Mouse (Mus musculus): ENCODE results near the gene Arhgef28.
"Not testable (repeated sequence)": the region's sequence is repeated elsewhere in the genome, so short reads cannot be mapped to it uniquely, and the experiment has no call there.

Gene Arhgef28

DNA sequence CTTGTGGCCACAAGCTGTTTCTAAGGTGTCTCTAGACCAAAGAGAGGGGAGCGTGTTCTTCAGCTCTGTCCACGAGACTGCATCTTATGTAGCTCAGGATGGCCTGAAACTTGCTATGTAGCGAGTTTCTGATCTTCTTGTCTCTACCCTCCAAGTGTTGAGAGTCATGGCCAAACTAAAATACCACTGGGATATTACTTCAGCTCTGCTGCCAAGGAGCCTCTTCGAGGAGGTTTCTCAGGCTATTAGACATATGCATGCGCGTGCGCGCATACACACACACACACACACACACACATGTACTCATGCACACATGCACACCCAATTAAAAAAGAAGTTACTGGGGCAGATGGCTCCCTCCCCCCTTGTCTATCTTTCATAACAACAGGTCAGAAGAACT, 187.4 kb downstream of the Arhgef28 start:
- DNase-seq (ENCODE audit: extremely low read depth, insufficient read length, low spot score), result not testable (repeated sequence)

DNA sequence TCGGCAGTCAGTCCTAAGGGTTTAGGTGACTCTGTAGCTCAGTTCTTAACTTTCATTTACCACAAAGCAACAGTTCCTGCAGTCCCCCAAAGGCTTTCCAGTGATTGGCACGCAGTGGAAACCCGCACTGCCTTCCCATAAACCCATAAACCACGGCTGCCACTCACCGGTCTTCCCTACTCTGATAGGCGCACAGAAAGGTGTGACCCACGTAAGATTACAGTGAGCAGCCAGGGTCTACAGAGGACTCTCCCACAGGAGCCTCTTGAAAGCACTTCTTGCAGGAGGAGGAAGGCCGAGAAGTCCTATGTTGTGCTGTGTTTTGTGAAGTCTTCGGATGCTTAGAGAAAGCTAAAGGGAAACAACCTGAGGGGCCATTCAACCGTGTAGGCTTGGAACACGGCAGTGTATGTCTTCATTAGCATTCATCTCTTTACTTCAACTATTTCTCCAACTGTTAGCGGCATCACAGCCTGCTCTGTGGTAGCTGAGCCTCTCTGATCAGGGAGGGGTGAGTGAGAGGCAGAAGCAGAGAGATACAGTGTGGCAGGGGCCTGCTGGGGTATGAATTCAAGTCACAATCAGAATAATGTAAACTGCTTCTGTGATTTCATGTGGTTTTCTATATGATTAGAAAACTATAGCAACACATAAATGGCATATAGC, 189.2 kb downstream of the Arhgef28 start:
- DNase-seq (ENCODE audit: extremely low read depth, insufficient read length, low spot score), result no peak

DNA sequence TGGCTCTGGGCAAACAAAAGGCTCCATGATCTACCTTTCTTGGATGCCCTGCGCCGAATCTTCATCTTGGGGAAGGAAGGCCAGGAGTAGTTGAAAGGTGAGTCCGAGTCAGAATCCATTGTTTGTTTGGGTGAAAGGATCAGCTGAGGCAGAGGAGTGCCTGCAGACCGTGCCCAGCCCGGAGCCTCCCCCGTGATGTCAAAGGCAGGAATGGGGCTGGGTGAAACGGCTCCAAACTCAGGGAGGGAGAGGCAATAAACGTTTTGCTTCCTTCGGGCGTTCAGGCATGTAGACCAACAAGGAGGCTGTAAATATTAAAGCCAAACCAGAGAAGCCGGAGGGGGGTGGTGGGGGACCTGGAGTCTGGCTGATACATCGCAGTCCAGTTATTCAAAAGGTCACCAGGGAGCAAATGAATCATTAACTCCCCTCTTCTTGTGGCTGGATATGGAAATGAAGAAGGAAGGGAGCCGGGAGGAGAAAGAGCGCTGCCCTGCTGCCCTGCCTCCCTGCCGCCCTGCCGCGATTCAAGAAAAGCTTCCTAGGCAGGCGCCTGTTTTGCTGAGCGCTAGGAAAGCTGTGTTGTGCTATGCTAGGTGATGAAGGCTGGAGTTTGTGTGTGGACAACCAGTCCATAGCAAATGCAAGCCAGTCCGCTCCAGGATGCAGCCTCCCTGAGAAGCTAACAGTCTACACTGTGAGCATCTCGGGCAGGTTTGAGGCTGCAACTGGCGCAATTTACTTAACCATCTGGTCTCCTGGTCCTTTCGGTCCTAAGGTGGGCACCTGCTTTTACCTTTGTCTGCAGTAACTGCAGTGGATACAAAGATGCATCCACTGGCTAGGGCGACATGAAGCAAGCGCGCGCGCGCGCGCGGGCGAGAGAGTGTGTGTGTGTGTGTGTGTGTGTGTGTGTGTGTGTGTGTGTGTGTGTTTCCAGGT, 190.0 kb downstream of the Arhgef28 start:
- no peak for DNase-seq (ENCODE audit: extremely low read depth, insufficient read length, low spot score)

DNA sequence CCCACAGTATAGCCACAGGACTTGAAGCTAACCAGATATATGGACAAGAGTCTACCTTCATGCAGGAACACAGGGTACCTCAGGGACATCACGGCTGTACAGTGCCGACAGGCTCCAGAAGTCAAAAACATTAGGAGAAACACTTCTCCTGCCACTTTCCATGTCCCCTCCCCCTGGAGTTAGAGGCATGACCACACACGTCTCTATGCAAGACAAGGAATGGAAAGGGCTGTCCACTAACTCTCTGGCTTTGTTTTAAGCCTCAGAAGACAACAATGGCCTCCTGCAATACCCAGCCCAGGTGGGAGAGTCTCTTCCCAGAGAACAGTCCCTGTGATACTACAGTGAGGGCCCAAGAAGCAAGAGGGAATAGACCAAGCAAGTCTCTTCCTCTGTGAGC, 191.3 kb downstream of the Arhgef28 start:
- no peak for DNase-seq (ENCODE audit: extremely low read depth, insufficient read length, low spot score)

DNA sequence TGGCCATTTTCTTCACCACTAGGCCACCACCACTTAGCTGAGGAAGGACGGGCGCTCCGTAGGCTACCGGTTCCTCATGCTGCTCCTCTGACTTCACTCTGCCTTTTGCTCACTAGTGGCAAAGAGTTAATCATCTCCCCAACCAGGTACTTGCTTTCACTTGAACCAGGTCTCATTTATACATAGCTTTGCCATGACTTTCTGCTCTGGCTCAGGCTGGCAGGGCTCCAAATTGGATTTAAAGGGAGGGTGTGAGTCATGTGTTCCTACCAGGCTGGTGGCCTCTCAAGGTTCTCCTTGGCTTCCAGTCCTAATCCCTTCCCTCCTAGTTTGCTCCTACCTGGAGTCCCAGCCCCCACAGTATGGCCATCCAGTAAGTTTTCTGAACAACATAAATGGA, 192.5 kb downstream of the Arhgef28 start:
- DNase-seq (ENCODE audit: extremely low read depth, insufficient read length, low spot score), result peak; percentile 59

DNA sequence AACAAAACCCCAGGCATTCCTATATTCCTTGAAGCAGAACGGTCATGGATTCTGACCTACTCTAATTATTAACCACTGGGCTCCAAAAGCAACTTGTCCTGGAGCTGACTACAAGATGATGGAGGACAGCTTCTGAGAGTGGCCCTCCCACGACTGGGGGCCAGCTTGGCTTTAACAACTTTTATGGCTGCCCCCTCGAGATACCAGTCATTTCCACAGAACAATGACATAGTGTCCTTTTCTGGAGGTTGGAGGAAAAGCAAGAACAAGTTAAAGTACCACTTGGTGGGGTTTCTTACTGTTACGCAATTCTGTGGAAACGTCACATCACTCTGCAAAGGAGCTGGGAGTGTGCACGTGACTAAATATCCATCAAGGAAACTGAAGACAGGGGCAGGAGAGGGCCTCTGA, 194.3 kb downstream of the Arhgef28 start:
- no peak for DNase-seq (ENCODE audit: extremely low read depth, insufficient read length, low spot score)

DNA sequence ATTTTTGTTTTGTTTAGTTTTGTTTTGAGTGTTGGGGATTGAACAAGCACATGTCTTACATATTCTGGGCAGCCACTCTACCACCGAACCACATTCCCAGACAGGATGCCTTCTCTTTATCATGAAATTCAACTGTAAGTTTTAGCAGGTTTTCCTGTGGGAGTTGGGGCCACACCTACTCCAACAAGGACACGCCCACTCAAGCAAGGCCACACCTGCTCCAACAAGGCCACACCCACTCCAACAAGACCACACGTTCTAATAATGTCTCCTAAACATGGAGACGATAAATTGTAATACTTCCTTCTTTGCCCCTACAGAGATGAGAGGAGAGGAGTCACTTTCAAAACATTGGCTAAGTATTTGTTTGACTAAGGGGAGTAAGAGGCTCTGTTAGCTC, 197.2 kb downstream of the Arhgef28 start:
- no peak for DNase-seq (ENCODE audit: extremely low read depth, insufficient read length, low spot score)

DNA sequence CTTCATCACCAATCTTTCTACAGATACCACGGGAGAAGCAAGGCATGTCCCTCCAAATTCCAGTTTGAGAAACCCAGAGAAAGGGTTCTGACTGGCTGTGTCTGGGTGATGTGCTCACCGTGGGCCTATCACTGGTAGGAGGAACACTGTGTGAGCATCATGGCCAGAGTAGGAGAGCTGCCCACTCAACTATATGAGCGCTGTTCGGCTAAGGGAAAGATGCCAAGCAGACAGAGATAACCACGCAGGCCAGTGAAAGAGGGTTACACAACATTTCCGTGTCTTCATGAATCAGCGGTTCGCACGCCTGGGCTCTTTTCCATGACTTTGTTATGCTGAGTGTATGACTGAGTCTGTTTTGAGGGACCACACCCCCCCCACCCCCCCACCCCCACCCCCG, 197.7 kb downstream of the Arhgef28 start:
- DNase-seq (ENCODE audit: extremely low read depth, insufficient read length, low spot score), result no peak

DNA sequence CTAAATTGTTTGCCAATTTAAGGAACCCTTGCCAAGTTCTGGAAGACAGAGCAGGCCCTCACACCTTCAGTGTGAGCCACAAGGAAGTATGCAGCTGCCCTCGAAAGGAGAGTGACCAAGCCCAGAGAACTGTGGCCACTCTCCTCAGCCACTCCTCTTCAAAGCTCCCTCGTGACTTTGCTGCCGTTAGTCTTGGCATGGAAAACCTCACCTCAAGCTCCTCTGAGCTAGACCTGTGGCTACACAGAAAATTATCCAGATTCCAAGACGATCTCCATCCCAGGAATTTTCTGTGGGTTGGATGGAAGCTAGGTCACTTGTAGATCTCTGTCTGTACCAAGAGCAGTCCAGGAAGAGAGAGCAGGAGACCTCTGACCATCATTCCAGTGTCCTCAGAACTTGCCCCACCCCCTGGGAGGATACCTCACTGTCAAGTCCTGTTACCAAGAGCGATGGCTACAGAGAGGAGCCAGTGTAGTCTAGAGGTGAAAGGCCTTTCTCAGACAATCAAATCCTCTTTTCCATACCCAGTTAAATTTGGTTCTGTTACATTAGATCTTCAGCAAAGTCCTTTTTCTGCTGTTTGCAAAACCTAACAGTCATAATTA, 200.5 kb downstream of the Arhgef28 start:
- DNase-seq (ENCODE audit: extremely low read depth, insufficient read length, low spot score), result peak; percentile 66

DNA sequence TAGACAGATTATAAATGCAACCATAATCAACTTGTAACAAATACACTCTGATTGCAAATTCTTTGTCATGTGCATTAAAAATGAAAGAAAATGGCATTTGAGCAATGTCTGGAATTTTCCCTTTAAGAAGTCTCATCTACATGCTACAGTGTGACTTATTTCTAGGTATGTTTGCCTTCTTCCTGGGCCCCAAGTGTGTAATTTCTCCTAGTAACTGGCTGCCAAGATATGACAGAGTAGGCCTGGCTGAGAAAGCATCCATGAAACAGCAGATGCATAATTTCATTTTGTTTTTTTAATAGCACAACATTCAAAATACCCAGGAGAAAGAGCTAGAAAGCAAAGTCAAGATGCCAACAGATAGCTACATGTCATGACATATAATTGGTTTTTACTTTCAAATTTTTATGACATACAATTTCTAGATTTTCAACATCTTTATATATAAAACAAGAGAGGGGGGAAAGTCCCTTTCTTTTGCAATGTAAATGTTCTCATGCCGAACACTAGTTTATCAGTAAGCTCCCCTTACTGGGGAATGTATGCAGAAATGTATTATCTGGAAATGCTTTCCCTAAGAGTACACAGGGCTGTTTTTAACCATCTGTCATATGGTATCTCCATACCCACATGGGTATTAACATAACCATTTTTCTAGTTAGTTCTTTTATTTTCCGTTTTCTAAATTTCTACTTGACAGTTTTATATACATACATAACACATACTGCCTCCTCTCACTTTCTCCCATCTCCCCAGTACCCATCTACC, 201.4 kb downstream of the Arhgef28 start:
- DNase-seq (ENCODE audit: extremely low read depth, insufficient read length, low spot score), result no peak

DNA sequence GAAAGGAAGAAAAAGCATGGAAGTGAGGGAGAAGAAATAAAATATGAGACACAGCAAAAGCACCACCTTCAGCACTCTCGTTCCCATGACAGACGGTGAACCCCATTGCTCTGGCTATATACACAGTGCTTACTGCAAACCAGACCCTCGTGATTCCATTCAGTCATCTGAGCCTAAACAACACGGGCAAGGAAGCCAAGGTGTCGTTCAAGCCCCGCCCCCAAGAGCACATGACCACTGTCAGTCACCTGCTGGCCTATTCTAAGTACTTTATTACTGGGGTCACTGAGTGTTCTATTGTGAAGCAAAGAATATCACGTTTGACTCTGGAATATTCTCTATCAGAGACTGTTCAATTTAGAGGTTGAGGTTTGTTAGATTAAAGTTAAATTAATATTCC, 202.5 kb downstream of the Arhgef28 start:
- no peak for DNase-seq (ENCODE audit: extremely low read depth, insufficient read length, low spot score)

DNA sequence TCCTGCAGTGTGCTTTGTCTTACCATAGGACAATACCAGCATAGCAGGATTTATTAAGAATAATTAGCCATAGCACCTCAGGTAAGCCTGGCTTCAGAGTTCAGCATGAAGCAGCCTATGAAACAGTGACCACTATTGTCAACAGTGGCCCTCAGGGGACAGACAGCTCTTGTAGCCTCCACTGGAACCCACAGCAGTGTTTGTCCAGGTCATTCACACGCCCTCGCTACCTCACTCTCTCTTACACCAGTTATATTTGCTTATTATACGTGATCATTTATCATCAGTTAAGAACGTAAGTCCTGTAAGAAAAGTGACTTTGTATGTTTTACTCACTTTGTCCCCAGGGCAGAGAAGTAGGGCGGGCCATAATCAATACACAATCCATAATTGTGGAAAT, 203.6 kb downstream of the Arhgef28 start:
- no peak for DNase-seq (ENCODE audit: extremely low read depth, insufficient read length, low spot score)

DNA sequence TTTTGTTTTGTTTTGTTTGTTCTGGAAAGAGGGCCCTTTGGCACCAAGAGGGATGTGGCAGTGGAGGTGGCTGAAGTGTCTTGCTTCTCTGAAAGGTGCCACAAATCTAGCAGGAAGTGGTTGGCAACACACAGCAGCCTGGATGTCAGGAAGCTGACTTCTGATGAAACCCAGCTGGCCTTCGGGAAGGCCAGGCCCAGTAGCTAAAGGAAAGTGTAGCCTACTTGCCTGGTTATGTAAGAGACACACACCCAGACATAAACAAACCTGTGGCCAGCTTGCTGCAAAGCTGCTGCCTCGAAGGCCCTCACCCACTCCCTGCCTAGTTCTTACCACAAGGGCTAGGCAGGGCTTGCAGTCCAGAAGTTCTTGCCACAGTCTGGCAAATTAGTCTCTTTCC, 204.1 kb downstream of the Arhgef28 start:
- DNase-seq (ENCODE audit: extremely low read depth, insufficient read length, low spot score), result peak; percentile 37

DNA sequence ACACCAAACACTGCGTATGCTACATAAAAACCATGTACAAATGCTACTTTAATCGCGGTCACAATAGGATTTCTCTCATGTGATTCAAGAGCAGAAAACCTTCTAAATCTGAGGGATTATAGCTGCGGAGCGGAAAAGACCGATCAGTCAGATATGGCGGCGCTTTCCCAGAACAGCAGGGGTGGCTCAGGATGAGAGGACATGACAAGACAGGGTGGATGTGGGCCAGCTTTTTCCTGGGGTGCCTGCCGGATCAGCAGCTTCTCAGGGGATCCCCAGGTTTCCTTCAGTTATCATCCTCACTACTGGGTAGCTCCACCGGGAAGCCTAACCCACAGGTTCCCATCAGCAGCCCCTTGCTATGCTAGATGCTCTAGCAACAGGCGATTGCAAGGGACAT, 204.5 kb downstream of the Arhgef28 start:
- no peak for DNase-seq (ENCODE audit: extremely low read depth, insufficient read length, low spot score)

DNA sequence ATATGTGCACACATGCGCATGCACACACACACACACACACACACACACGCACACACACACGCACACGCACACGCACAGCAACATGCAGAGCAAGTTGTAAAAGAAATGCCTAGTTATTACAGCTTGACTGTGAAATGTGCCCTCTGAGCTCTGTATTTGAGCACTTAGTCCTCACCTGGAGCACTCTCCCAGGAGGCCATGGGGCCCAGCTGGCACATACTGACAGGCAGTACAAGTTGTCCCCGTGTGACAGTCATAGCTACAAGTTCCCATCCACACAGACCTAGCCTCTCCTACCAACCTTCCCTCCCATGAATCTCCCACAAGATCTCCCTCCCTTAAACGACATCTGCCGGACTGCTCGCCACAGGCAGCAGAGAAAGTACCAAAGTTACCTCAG, 205.4 kb downstream of the Arhgef28 start:
- DNase-seq (ENCODE audit: extremely low read depth, insufficient read length, low spot score), result no peak

DNA sequence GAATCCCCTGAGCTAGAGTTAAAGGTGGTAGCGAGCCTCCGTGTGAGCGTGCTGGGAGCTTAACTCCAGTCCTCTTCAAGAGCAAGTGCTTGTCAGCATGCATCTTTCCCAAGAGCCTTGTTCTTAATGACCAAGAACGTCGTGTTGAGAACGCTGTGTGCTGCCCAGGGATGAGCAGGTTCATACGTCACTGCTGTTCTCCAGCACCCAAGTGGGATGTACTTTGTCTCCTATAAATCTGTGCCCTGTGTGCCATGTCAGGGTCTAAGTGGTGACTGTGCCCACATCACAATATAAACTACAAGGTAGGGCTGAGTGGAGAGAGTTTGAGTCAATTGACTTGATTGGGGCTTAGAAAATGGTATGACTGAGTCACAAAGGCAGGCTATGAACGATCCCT, 207.1 kb downstream of the Arhgef28 start:
- DNase-seq (ENCODE audit: extremely low read depth, insufficient read length, low spot score), result no peak

DNA sequence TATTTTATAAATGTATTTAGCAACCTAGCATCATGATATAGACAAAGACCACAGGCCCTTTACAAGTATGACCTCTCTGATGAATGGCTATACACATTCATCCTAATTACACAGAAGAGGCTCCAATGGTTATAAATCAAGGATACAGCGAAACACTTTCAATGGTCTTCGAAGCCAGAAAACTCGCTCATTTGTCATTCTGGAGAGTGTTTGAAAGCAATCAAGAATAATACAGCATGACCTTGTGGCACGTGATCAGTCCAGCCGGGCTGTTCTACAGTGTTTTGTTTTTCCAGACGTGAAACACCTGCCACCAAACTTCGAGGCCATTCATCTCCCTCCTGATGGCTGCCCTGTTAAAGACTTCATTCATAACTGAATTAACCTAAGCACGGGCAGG, 207.7 kb downstream of the Arhgef28 start:
- no peak for DNase-seq (ENCODE audit: extremely low read depth, insufficient read length, low spot score)

DNA sequence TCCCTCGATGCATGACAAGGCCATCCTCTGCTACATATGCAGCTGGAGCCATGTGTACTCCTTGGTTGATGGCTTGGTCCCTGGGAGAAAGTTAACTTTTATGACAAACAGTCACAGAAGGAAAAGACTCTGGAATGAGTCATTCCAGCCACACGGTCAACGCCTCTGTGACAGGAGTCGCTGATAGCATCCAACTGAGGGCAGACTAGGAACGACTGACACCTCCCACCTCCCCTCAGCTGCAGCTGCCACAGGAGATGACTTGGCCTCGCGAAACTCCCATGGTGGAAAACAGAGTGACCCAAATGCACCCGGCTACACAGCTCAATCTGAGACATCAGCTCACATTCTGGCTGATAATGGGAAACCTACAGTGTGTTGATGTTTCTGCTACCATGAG, 215.3 kb downstream of the Arhgef28 start:
- peak; percentile 55 for DNase-seq (ENCODE audit: extremely low read depth, insufficient read length, low spot score)

DNA sequence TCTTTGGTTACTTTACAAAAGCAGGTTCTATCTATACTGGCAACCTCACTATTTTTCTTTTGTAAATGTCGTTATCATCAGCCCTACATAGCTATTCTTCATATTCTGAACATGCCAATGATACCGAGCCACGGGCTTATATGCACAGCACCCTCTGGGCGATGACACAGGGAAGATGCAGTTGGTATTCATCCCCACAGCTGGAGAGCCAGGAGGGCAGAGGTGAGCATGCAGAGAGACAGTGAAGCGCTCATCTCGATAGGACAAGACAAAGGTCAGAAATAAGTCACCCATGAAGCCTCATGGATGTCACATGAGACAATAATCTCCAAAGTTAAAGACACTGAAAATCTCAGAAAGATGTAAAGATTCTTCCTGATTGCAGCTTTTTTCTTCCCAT, 217.4 kb downstream of the Arhgef28 start:
- no peak for DNase-seq (ENCODE audit: extremely low read depth, insufficient read length, low spot score)

DNA sequence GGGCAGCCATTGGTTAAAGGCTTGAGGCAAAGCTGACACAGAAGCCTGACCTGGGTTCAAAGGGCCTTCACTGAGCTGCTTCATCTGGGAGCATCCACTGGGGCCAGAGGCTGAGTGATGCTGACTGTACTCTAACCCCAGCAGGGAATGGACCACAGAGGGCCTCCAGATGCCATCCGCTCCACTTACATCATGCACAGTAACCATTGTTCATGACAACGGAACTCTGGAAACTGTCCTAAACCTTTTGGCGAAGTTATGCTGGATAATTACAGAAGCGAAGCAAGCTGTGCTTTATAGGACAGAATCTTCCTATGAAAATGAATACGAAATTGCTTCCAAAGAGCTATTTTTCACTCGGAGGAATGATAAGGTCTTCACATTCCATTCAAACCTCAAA, 219.5 kb downstream of the Arhgef28 start:
- no peak for DNase-seq (ENCODE audit: extremely low read depth, insufficient read length, low spot score)

DNA sequence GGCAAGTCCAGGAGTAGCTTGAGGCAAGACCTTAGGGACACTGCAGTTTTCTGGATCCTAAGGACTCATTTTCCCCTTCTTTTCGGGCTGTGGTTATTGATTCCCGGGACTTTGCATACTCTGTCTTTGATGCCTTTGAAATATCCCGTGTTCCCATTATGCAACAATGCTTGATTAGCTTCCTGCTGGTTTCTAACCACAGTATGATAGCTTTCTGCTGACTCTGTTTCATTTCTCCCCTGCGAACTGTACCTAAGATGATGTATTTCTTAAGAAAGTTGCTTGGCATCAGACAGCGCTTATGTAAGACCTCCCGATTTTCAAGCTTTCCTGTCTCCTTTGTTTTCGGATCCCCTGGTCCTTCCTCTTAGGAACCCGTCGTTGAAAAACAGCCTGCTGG, 229.1 kb downstream of the Arhgef28 start:
- DNase-seq (ENCODE audit: extremely low read depth, insufficient read length, low spot score), result no peak
